Mouse (Mus musculus): ENCODE measurements at regions not wholly inside any gene's neighbourhood (a gene's known extent, or its start where the extent isn't known, plus 50 kb on each side); places are given as distances from the start of the nearest gene placed in this dataset.
"Not testable (repeated sequence)": the region's sequence is repeated elsewhere in the genome, so short reads cannot be mapped to it uniquely, and the experiment has no call there.

- no peak for DNase-seq (ENCODE audit: low read depth, low spot score)
Observed at GRCm38 (mm10) chr9:33436459-33436858, 800.4 kb downstream of the Ets1 start.

- no peak for DNase-seq (ENCODE audit: low read depth, low spot score)
Observed at GRCm38 (mm10) chr9:33442266-33442665, 806.2 kb downstream of the Ets1 start.

- no peak for DNase-seq (ENCODE audit: low read depth, low spot score)
Observed at GRCm38 (mm10) chr9:33445902-33446301, 809.9 kb downstream of the Ets1 start.

- DNase-seq (ENCODE audit: low read depth, low spot score), result no peak
Observed at GRCm38 (mm10) chr9:33475106-33475505, 839.1 kb downstream of the Ets1 start.

GRCm38 (mm10) chr9:33482845-33483540 lies 847.0 kb downstream of the Ets1 start:
- no peak for DNase-seq (ENCODE audit: low read depth, low spot score)

GRCm38 (mm10) chr9:33483541-33483846 lies 847.5 kb downstream of the Ets1 start:
- no peak for DNase-seq (ENCODE audit: low read depth, low spot score)

- DNase-seq (ENCODE audit: low read depth, low spot score), result no peak
Observed at GRCm38 (mm10) chr9:33533101-33533810, 897.2 kb downstream of the Ets1 start.

GRCm38 (mm10) chr9:33543301-33543700 lies 907.3 kb downstream of the Ets1 start:
- no peak for DNase-seq (ENCODE audit: low read depth, low spot score)

GRCm38 (mm10) chr9:33546126-33546737 lies 910.2 kb downstream of the Ets1 start:
- DNase-seq (ENCODE audit: low read depth, low spot score), result no peak

- DNase-seq (ENCODE audit: low read depth, low spot score), result no peak
Observed at GRCm38 (mm10) chr9:33549395-33549794, 913.4 kb downstream of the Ets1 start.

- no peak for DNase-seq (ENCODE audit: low read depth, low spot score)
Observed at GRCm38 (mm10) chr9:33571990-33572389, 913.7 kb upstream of the Kirrel3 start.

- DNase-seq (ENCODE audit: low read depth, low spot score), result no peak
Observed at GRCm38 (mm10) chr9:33611511-33611910, 874.2 kb upstream of the Kirrel3 start.

- DNase-seq (ENCODE audit: low read depth, low spot score), result no peak
Observed at GRCm38 (mm10) chr9:33624378-33624777, 861.3 kb upstream of the Kirrel3 start.

GRCm38 (mm10) chr9:33629731-33630473 lies 855.8 kb upstream of the Kirrel3 start:
- DNase-seq (ENCODE audit: low read depth, low spot score), result no peak

GRCm38 (mm10) chr9:33662978-33663377 lies 822.7 kb upstream of the Kirrel3 start:
- DNase-seq (ENCODE audit: low read depth, low spot score), result no peak

- DNase-seq (ENCODE audit: low read depth, low spot score), result no peak
Observed at GRCm38 (mm10) chr9:33681129-33681528, 804.6 kb upstream of the Kirrel3 start.

GRCm38 (mm10) chr9:33691731-33692130 lies 794.0 kb upstream of the Kirrel3 start:
- DNase-seq (ENCODE audit: low read depth, low spot score), result no peak

- no peak for DNase-seq (ENCODE audit: low read depth, low spot score)
Observed at GRCm38 (mm10) chr9:33717614-33718013, 768.1 kb upstream of the Kirrel3 start.

- no peak for DNase-seq (ENCODE audit: low read depth, low spot score)
Observed at GRCm38 (mm10) chr9:33724811-33725210, 760.9 kb upstream of the Kirrel3 start.

- DNase-seq (ENCODE audit: low read depth, low spot score), result not testable (repeated sequence)
Observed at GRCm38 (mm10) chr9:33728058-33728457, 757.6 kb upstream of the Kirrel3 start.

- DNase-seq (ENCODE audit: low read depth, low spot score), result no peak
Observed at GRCm38 (mm10) chr9:33760701-33761100, 725.0 kb upstream of the Kirrel3 start.

GRCm38 (mm10) chr9:33766235-33766634 lies 719.5 kb upstream of the Kirrel3 start:
- DNase-seq (ENCODE audit: low read depth, low spot score), result no peak

All from retina, postnatal 7 days (tissue).